Mouse (Mus musculus) bone marrow macrophage, adult 2 months (primary cell): ENCODE measurements around the gene 1700016K19Rik. TPM values are rescaled to one million over a fixed set of nuclear protein-coding genes. Genes with fewer than 3 reads are reported as not detected.

ENCODE experiments used
- H3K27ac ChIP-seq: 2 replicates; pipeline ENCODE4 v1.5.1; 2012; ENCODE audit warnings: low read depth, low read length; ENCODE audit not compliant: insufficient read depth
- H3K4me1 ChIP-seq: 2 replicates; pipeline ENCODE4 v1.6.1; 2012; ENCODE audit warnings: low read length; ENCODE audit not compliant: control insufficient read depth, insufficient read depth
- H3K4me3 ChIP-seq: 2 replicates; pipeline ENCODE4 v1.5.1; 2012; ENCODE audit warnings: mild to moderate bottlenecking, low read length, moderate library complexity; ENCODE audit not compliant: insufficient read depth
- CTCF ChIP-seq: IDR thresholded peaks from 2 replicates; pipeline ENCODE4 v1.5.1; 2012; ENCODE audit warnings: low read depth, mild to moderate bottlenecking, low read length, moderate library complexity
- POLR2A ChIP-seq: IDR thresholded peaks from 2 replicates; pipeline ENCODE4 v1.6.1; 2012; ENCODE audit warnings: mild to moderate bottlenecking, low read depth, low read length, borderline replicate concordance
- polyA plus RNA-seq: library from polyadenylated mRNA; stranded (reverse); fragments of >200 nt; gene quantifications from 2 replicates; pipeline ENCODE4 v1.2.4, GENCODE M21; 2012; ENCODE audit not compliant: missing spikeins, insufficient read depth, insufficient read length

1700016K19Rik gene
- not detected in 2 replicates for polyA plus RNA-seq

GRCm38 (mm10) chr11:75999440-76000155 is at the start of gene 1700016K19Rik:
TSS of gene 1700016K19Rik (plus strand) at chr11:75999912.
- no peak within 1 kb of the TSS for H3K27ac ChIP-seq
- TF ChIP-seq POLR2A = no peak
- no peak for TF ChIP-seq CTCF
- H3K4me3 ChIP-seq = peak within 1 kb of the TSS; percentile 51
- no peaks in the 10 kb centered on the region for H3K4me1 ChIP-seq

GRCm38 (mm10) chr11:75950459-75950858 is 49.3 kb upstream of the 1700016K19Rik start:
- no peak overlapping the region for H3K27ac ChIP-seq
- TF ChIP-seq CTCF (no peak), POLR2A (no peak)
- no peaks in the 10 kb centered on the region for H3K4me1 ChIP-seq
- H3K4me3 ChIP-seq = no peak overlapping the region

GRCm38 (mm10) chr11:75951895-75952294 is 47.8 kb upstream of the 1700016K19Rik start:
- Histone ChIP-seq H3K27ac (no peak overlapping the region), H3K4me1 (no peaks in the 10 kb centered on the region), H3K4me3 (no peak overlapping the region)
- no peak for TF ChIP-seq POLR2A
- no peak for TF ChIP-seq CTCF

- Histone ChIP-seq H3K27ac (no peak overlapping the region), H3K4me1 (no peaks in the 10 kb centered on the region), H3K4me3 (no peak overlapping the region)
- TF ChIP-seq POLR2A (no peak), CTCF (no peak)
Measured at GRCm38 (mm10) chr11:75954896-75955295, 44.8 kb upstream of the 1700016K19Rik start.

- no peak for TF ChIP-seq CTCF
- TF ChIP-seq POLR2A = no peak
- H3K4me1 ChIP-seq = no peaks in the 10 kb centered on the region
- H3K27ac ChIP-seq = no peak overlapping the region
- H3K4me3 ChIP-seq = no peak overlapping the region
Measured at GRCm38 (mm10) chr11:75956651-75957050, 43.1 kb upstream of the 1700016K19Rik start.

- no peak overlapping the region for H3K27ac ChIP-seq
- H3K4me1 ChIP-seq = no peaks in the 10 kb centered on the region
- TF ChIP-seq POLR2A (no peak), CTCF (no peak)
Measured at GRCm38 (mm10) chr11:75957124-75957832, 42.4 kb upstream of the 1700016K19Rik start.

GRCm38 (mm10) chr11:75961782-75962181 is 37.9 kb upstream of the 1700016K19Rik start:
- H3K27ac ChIP-seq = no peak overlapping the region
- H3K4me3 ChIP-seq = no peak overlapping the region
- no peaks in the 10 kb centered on the region for H3K4me1 ChIP-seq
- TF ChIP-seq CTCF = no peak
- TF ChIP-seq POLR2A = no peak

More at GRCm38 (mm10) chr11:75957124-75957832, 42.4 kb upstream of the 1700016K19Rik start:
- H3K4me3 ChIP-seq = no peak overlapping the region

- Histone ChIP-seq H3K4me1 (no peaks in the 10 kb centered on the region), H3K4me3 (no peak overlapping the region), H3K27ac (no peak overlapping the region)
- TF ChIP-seq CTCF = no peak
- no peak for TF ChIP-seq POLR2A
Measured at GRCm38 (mm10) chr11:75963730-75964475, 35.8 kb upstream of the 1700016K19Rik start.

GRCm38 (mm10) chr11:75964476-75964730 is 35.3 kb upstream of the 1700016K19Rik start:
- H3K4me1 ChIP-seq = no peaks in the 10 kb centered on the region
- no peak overlapping the region for H3K4me3 ChIP-seq
- TF ChIP-seq POLR2A (no peak), CTCF (no peak)
- no peak overlapping the region for H3K27ac ChIP-seq

GRCm38 (mm10) chr11:75965674-75966400 is 33.9 kb upstream of the 1700016K19Rik start:
- Histone ChIP-seq H3K4me1 (no peaks in the 10 kb centered on the region), H3K4me3 (peak overlapping the region; percentile 49), H3K27ac (no peak overlapping the region)
- TF ChIP-seq POLR2A (no peak), CTCF (no peak)
